Mouse (Mus musculus): ENCODE data around the gene Myh2. TPM values are rescaled to one million over a fixed set of nuclear protein-coding genes. Genes with fewer than 3 reads are reported as not detected.

The Myh2 gene
- polyA plus RNA-seq, 1 experiment from 2014 or later: not detected

DNA sequence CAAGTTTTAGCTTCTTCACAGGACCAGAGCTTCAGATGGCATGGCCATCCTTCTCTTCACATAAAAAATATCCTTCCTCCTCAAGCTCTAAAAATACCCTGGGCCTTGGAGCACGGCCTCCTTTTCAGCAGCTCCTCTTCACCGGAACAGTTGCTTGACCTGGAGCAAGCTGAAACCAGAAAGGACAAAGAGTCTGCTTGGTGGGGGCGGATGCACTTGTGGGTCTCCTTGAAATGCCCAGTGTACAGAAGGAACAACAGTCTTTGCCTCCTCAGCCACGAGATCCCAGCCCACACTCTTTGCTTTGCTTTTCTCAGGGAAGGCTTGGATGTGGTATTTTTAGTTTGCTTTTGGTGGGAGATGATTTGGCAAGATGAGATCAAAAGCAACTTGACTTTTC lies 7.1 kb upstream of the Myh2 start:
- no peaks in the 10 kb centered on the region for H3K27me3 ChIP-seq (ENCODE audit: insufficient read depth, poor library complexity, severe bottlenecking)
- no peaks in the 10 kb centered on the region for H3K4me1 ChIP-seq (replicated peaks)
- H3K9me3 ChIP-seq: no peaks in the 10 kb centered on the region
- no peak overlapping the region for H3K27ac ChIP-seq
- no peaks in the 10 kb centered on the region for H3K36me3 ChIP-seq
- H3K4me3 ChIP-seq: no peak overlapping the region
- 66% methylated on average over 4 of the region's 4 CpGs for WGBS
- DNase-seq (ENCODE audit: low spot score): no peak

GRCm38 (mm10) chr11:67164851-67165250 lies 6.0 kb upstream of the Myh2 start:
- Histone ChIP-seq H3K9me3 (no peaks in the 10 kb centered on the region), H3K27me3 (ENCODE audit: insufficient read depth, poor library complexity, severe bottlenecking) (no peaks in the 10 kb centered on the region), H3K36me3 (no peaks in the 10 kb centered on the region), H3K27ac (no peak overlapping the region), H3K4me3 (no peak overlapping the region), H3K4me1 (replicated peaks) (peaks cover 7% of the 10 kb centered on the region)
- WGBS: 45% methylated on average over 5 of the region's 5 CpGs
- DNase-seq (ENCODE audit: low spot score): no peak

DNA sequence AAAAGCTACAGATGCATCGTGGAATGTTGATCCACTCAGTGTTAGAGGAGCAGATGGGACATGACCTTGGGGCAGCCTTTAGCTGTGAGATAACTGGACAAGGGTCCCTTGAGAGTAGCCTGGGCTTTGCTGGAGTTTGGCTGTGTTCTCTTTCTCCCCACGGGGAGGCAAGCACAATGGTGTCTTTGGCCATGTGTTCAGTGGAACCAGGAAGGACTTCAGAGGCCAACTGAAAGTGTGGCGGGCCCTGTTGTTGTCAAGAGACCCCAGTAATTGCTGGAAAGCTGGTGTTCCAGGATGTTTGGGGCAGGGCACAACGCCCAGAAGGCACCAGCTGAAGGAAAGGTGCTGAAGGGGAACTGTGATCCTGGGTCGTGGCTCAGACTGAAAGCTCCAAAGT lies 1.5 kb upstream of the Myh2 start:
- H3K27ac ChIP-seq: peak overlapping the region; percentile 57; the same call in 1 of the 2 replicates
- H3K36me3 ChIP-seq: no peaks in the 10 kb centered on the region
- no peaks in the 10 kb centered on the region for H3K9me3 ChIP-seq
- DNase-seq (ENCODE audit: low spot score): peak; percentile 16
- no peaks in the 10 kb centered on the region for H3K27me3 ChIP-seq (ENCODE audit: insufficient read depth, poor library complexity, severe bottlenecking)
- H3K4me1 ChIP-seq (replicated peaks): peaks cover 7% of the 10 kb centered on the region
- WGBS: 38% methylated on average over 5 of the region's 5 CpGs
- no peak overlapping the region for H3K4me3 ChIP-seq

- no peak for DNase-seq (ENCODE audit: low spot score)
- no peaks in the 10 kb centered on the region for H3K36me3 ChIP-seq
- no peak overlapping the region for H3K27ac ChIP-seq
- no peak overlapping the region for H3K4me3 ChIP-seq
- 88% methylated on average over 2 of the region's 2 CpGs for WGBS
- no peaks in the 10 kb centered on the region for H3K27me3 ChIP-seq (ENCODE audit: insufficient read depth, poor library complexity, severe bottlenecking)
- peaks cover 7% of the 10 kb centered on the region for H3K4me1 ChIP-seq (replicated peaks)
- no peaks in the 10 kb centered on the region for H3K9me3 ChIP-seq
Measured at GRCm38 (mm10) chr11:67172439-67172838, 1.6 kb downstream of the Myh2 start.

DNA sequence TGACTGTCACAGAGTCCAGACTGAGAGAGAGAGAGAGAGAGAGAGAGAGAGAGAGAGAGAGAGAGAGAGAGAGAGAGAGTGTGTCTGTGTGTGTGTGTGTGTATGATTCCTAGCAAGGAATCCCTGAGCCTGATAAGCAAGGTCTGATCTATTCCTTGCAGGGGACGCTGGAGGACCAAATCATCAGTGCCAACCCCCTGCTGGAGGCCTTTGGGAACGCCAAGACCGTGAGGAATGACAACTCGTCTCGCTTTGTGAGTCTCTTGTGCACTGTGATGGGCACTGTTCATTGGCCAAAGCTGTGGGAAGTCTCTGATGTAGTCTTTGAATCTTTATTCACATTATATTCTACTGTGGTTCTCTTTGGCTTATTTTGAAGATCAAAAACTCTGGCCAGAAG lies 5.5 kb downstream of the Myh2 start:
- no peak for DNase-seq (ENCODE audit: low spot score)
- no peaks in the 10 kb centered on the region for H3K36me3 ChIP-seq
- H3K4me3 ChIP-seq: no peak overlapping the region
- H3K27me3 ChIP-seq (ENCODE audit: insufficient read depth, poor library complexity, severe bottlenecking): no peaks in the 10 kb centered on the region
- no peaks in the 10 kb centered on the region for H3K4me1 ChIP-seq (replicated peaks)
- H3K9me3 ChIP-seq: no peaks in the 10 kb centered on the region
- no peak overlapping the region for H3K27ac ChIP-seq
- 53% methylated on average over 5 of the region's 5 CpGs for WGBS

GRCm38 (mm10) chr11:67190316-67190715 lies 19.5 kb downstream of the Myh2 start:
- 86% methylated on average over 10 of the region's 10 CpGs for WGBS
- no peaks in the 10 kb centered on the region for H3K9me3 ChIP-seq
- no peak overlapping the region for H3K27ac ChIP-seq
- no peaks in the 10 kb centered on the region for H3K27me3 ChIP-seq (ENCODE audit: insufficient read depth, poor library complexity, severe bottlenecking)
- no peak for DNase-seq (ENCODE audit: low spot score)
- H3K36me3 ChIP-seq: no peaks in the 10 kb centered on the region
- no peak overlapping the region for H3K4me3 ChIP-seq
- H3K4me1 ChIP-seq (replicated peaks): no peaks in the 10 kb centered on the region

DNA sequence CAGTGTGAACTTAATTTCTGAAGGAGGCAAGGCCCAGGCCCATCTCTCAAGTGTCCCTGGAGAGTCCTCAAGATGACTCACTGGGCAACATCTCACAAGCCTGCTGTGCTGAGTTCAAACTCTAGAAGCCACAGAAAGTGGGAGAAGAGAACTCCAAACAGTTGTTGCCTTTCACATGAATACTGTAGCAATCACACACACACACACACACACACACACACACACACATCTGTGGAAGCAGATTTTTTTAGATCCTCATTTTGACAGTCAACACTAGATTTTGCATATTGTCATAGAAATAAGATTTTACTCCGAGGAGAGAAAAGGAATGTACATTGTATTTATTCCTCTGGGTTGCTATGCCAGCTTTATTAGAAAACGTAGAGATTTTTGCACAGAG lies 20.0 kb downstream of the Myh2 start:
- Histone ChIP-seq H3K36me3 (no peaks in the 10 kb centered on the region), H3K4me3 (no peak overlapping the region), H3K27ac (no peak overlapping the region), H3K27me3 (ENCODE audit: insufficient read depth, poor library complexity, severe bottlenecking) (no peaks in the 10 kb centered on the region), H3K9me3 (no peaks in the 10 kb centered on the region), H3K4me1 (replicated peaks) (no peaks in the 10 kb centered on the region)
- no peak for DNase-seq (ENCODE audit: low spot score)
- WGBS: 87% methylated on average over 2 of the region's 2 CpGs

GRCm38 (mm10) chr11:67191496-67191895 lies 20.7 kb downstream of the Myh2 start:
- Histone ChIP-seq H3K9me3 (no peaks in the 10 kb centered on the region), H3K27me3 (ENCODE audit: insufficient read depth, poor library complexity, severe bottlenecking) (no peaks in the 10 kb centered on the region), H3K27ac (no peak overlapping the region), H3K4me1 (replicated peaks) (no peaks in the 10 kb centered on the region), H3K4me3 (no peak overlapping the region), H3K36me3 (no peaks in the 10 kb centered on the region)
- no peak for DNase-seq (ENCODE audit: low spot score)
- 94% methylated on average over 14 of the region's 14 CpGs for WGBS

DNA sequence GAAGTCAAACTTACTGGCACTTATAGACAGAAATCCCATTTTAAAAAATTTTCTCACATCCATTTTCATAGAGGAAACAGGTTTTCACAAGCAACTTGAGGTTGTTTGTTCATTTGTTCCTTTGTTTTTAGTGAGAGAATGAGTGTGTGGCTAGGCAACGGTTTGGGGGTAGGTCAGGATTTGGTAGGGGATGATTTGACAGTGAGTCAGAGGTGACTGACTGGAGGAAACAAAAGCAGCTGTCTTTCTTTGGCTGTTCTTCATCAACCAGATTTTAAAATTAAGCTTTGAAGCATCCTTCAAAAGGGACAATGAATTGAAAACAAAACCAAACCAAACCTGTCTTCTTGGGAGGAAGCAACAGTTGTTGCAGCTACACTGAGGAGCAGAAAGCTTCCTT lies 28.5 kb downstream of the Myh2 start:
- Histone ChIP-seq H3K36me3 (no peaks in the 10 kb centered on the region), H3K9me3 (no peaks in the 10 kb centered on the region), H3K4me1 (replicated peaks) (no peaks in the 10 kb centered on the region), H3K4me3 (no peak overlapping the region), H3K27ac (no peak overlapping the region), H3K27me3 (ENCODE audit: insufficient read depth, poor library complexity, severe bottlenecking) (no peaks in the 10 kb centered on the region)
- WGBS: 55% methylated on average over 1 of the region's 1 CpGs
- DNase-seq (ENCODE audit: low spot score): no peak

DNA sequence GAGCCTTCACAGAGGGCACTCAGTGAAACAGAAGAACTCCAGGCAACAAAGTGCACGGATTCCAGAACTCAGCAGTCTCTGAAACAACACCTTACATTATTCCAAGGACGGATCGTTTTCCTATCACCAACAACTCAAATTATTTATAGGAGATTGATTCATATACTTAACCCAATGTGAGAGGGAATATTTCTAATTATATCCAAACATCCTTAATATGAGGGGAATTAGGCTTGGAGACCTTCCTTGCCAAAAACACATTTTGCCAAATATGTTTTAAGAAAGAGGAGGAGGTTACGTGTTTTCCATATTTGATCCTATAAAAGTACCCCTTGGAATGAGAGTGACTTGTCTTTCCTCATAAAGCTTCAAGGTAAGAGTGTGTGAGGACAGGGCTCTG lies 28.9 kb downstream of the Myh2 start, which contains the start of gene Myh1:
Gene Myh1, plus strand, starts transcription at position 301 of the 400 bp plus-strand sequence.
- H3K4me1 ChIP-seq (replicated peaks): no peaks in the 10 kb centered on the region
- H3K27ac ChIP-seq: no peak within 1 kb of the TSS
- 78% methylated on average over 4 of the region's 4 CpGs for WGBS
- no peaks in the 10 kb centered on the region for H3K36me3 ChIP-seq
- no peak within 1 kb of the TSS for H3K4me3 ChIP-seq
- H3K27me3 ChIP-seq (ENCODE audit: insufficient read depth, poor library complexity, severe bottlenecking): no peaks in the 10 kb centered on the region
- H3K9me3 ChIP-seq: no peaks in the 10 kb centered on the region
- no peak for DNase-seq (ENCODE audit: low spot score)

- WGBS: 83% methylated on average over 3 of the region's 3 CpGs
- Histone ChIP-seq H3K27me3 (ENCODE audit: insufficient read depth, poor library complexity, severe bottlenecking) (no peaks in the 10 kb centered on the region), H3K4me1 (replicated peaks) (no peaks in the 10 kb centered on the region), H3K27ac (no peak overlapping the region), H3K9me3 (no peaks in the 10 kb centered on the region), H3K4me3 (no peak overlapping the region), H3K36me3 (no peaks in the 10 kb centered on the region)
- DNase-seq (ENCODE audit: low spot score): no peak
Measured at GRCm38 (mm10) chr11:67204766-67205165, 33.9 kb downstream of the Myh2 start.

- Histone ChIP-seq H3K27me3 (ENCODE audit: insufficient read depth, poor library complexity, severe bottlenecking) (no peaks in the 10 kb centered on the region), H3K9me3 (no peaks in the 10 kb centered on the region), H3K36me3 (no peaks in the 10 kb centered on the region), H3K4me3 (no peak overlapping the region), H3K27ac (no peak overlapping the region), H3K4me1 (replicated peaks) (no peaks in the 10 kb centered on the region)
- WGBS: 96% methylated on average over 8 of the region's 8 CpGs
- DNase-seq (ENCODE audit: low spot score): no peak
Measured at GRCm38 (mm10) chr11:67221803-67222202, 51.0 kb downstream of the Myh2 start.

DNA sequence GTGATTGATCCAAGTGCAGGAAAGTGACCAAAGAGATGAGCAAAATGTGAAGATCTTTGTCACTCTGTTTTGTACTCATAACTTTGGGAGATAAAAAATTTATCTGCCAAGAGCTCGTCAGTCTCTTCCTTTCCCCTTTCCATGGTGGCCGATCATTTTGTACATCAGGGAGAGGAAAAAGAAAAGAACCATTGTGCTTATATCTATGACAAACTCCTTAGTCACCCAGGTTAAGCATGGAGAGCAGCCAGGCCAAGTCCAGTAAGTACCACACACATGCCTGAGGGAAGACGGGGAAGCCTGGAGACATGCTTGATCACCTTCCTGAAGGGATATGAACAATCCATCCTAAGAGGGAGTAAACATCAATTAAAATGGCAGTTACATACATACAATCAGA lies 53.6 kb downstream of the Myh2 start:
- no peaks in the 10 kb centered on the region for H3K9me3 ChIP-seq
- H3K27ac ChIP-seq: no peak overlapping the region
- DNase-seq (ENCODE audit: low spot score): no peak
- H3K4me1 ChIP-seq (replicated peaks): no peaks in the 10 kb centered on the region
- H3K4me3 ChIP-seq: no peak overlapping the region
- no peaks in the 10 kb centered on the region for H3K27me3 ChIP-seq (ENCODE audit: insufficient read depth, poor library complexity, severe bottlenecking)
- 79% methylated on average over 3 of the region's 3 CpGs for WGBS
- H3K36me3 ChIP-seq: no peaks in the 10 kb centered on the region

- no peak for DNase-seq (ENCODE audit: low spot score)
- Histone ChIP-seq H3K27ac (no peak overlapping the region), H3K9me3 (no peaks in the 10 kb centered on the region), H3K36me3 (no peaks in the 10 kb centered on the region), H3K27me3 (ENCODE audit: insufficient read depth, poor library complexity, severe bottlenecking) (no peaks in the 10 kb centered on the region), H3K4me1 (replicated peaks) (no peaks in the 10 kb centered on the region), H3K4me3 (no peak overlapping the region)
- WGBS: 89% methylated on average over 3 of the region's 3 CpGs
Measured at GRCm38 (mm10) chr11:67228731-67229130, 57.9 kb downstream of the Myh2 start.

All from hindbrain, embryonic 10.5 days (tissue).